Mouse (Mus musculus): ENCODE results near the gene Mrgprb2.

Gene Mrgprb2

DNA sequence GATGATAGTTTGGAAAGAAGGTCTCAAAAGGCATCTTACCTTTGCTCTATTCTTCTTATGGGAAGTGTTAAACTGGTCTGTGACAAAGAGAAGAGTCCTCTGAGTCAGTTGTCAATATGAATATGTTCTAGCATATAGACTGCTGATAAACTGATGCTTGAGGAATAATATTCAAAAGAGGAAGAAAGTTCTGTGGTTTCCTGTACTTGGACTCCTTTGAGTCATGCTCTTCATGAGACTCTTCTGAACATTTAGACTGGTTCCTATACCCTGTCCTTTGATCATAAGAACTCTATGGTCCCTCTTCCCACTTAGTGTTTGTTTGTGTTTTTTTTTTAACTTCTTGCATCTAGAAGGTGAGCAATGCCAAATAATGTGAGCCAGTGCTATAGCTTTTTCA, at the start of gene Mrgprb2:
Mrgprb2 (minus strand) TSS at position 101 of the 400 bp plus-strand sequence.
- DNase-seq = no peak
